Mouse (Mus musculus): Measurements from ENCODE around the gene Vmn1r197.
"Not testable (repeated sequence)": the region's sequence is repeated elsewhere in the genome, so short reads cannot be mapped to it uniquely, and the experiment has no call there.

Vmn1r197 gene

DNA sequence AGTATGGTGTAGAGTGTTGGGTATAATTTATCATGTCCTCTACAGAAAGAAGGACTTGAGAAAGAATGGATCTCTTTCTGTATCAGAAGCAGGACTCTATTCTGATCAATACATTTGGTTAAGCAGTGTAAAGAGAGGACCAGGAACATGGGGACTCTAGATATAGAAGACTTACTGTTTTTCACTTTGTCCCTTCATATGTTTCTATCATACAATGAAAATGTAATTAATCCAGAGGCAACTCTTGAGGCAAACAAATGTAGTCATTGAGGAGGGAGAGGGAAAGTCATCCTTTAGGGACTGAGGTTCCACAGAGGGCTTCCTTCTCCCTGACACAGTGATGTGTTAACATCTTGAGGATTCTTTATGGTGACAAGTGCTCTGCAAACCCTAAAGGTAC is at the start of gene Vmn1r197:
Vmn1r197 (plus strand) TSS at position 301 of the 400 bp plus-strand sequence.
- no peak for DNase-seq

DNA sequence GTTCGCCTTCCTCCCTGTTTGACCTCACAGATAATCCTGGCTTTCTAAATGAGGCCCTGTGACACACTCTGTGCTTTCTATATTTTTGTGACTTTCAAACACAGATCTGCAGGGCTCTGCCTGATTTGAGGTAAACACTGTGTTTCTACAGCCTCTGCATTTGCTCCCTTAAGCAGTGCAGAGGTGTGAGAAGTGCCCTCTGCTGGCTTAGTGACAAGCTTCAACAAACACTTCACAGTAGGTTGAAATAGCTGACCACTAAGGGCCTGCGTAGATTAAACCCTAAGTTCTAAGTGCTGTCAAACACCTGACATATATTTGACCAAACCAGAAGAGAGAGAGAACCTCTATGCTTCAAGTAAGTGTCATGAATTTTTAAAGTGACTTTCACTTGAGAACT is 39.8 kb upstream of the Vmn1r197 start:
- DNase-seq: no peak

DNA sequence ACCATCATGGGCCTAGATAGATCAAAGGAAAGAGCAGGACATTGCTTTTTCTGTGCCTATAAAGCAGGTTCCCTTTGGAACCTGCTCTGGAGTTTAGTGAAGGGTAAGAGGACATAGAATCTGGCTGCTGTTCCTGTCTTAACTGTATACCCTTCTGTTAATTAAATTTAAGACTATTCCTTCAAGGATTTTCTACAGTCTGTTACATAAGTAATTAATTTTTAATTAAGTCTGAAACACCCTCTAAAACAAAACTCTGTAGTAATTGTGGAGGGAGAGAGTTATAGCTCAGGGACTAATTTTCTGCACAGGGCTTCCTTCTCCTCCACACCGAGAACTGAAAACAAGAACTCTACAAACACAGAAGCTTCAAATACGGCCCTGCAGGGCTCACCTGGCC is 34.8 kb upstream of the Vmn1r197 start, which contains the start of gene Vmn1r196:
Vmn1r196 (plus strand) TSS at position 301 of the 400 bp plus-strand sequence.
- DNase-seq: no peak

DNA sequence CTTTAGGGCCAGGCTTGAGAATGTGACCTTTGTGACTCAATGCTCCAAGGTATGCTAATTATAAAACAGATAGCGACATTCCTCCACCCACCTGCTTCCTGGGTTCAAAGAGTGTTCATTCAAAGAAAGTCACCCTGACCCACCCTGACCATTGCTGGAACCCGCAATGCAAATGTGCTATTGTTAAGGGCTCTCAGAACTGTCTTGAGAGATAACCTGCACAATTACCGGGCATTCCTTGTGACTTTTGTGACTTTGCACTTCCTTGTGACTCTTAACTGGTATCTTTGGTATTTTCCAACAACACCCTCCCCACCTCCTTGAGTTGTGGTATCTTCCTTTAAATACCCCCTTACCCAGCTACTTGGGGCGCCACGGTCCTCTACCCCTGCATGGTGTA is 16.3 kb upstream of the Vmn1r197 start:
- DNase-seq: not testable (repeated sequence)

DNA sequence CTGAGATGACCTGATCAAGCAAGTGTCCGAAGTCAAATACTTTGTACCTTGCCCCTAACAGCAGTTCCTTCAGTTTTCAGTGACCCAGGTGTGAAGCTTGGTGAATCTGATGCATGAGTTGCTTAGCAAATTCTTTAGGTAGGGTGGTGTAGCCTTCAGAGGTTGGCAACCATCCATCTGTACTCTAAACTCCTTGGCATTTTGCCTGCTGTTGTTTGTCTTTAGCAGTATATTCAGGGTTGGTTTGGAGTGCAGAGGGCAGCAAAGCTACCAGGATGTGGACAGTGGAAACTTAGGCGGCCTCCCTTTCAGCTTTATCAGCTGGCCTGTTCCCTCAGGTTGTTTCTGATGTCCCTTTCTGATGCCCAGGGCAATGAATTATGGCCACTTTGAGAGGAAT is 9.0 kb upstream of the Vmn1r197 start:
- DNase-seq: no peak

DNA sequence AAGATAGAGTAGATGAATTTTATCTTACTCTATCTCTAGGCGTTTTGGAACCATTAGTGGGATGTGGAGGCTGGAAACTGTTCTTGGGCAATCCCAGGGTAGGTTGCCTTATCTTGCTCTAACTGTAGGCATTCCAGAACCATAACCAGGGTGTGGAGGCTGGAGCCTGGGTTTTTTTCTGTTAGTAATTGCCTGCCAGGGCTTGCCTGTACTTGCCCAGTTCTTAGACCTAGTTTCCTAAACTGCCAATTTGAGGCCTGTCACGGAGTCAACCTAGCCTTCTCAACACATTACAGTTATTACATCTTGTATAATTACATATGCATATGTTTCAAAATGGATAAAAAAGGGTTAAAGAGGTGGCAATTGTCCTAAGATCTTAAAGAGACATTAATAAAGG is 7.0 kb upstream of the Vmn1r197 start:
- DNase-seq: no peak

DNA sequence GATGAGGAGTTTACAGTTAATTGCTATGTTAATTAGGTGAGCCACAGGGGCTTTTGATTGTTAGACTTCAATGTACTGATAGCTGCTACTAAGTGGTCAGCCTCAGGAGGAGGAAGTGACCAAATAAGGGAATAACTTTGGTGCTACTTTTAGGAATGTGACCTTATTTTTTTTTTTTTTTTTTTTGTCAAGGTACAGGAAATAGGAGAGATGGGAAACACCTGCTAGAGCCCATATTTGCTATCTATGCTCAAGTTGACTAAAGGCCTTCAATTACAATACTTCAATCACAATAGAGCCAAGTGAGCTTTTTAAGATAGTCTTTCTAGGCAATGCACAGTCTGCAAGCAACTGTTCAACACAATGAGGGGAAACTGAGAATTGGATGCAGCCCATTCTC is 4.3 kb upstream of the Vmn1r197 start:
- DNase-seq: no peak

DNA sequence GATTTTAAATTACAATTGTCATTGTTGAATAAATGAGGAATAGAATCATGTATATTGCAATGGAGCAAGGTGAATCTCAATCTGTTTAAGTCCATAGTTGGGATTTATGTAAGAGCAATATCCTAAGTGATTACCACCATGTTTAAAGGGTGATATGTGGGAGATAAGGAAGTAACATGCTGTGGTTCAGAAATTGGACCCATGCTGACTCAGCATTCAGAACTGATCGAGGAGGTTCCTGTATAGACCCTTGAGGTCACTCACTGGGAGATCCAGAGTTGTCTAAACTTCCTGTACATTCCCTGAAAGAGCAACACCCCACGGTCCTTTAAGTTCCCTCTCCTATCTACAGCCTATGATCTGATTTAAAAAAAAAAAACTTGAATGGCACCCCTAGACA is 8.9 kb downstream of the Vmn1r197 start:
- no peak for DNase-seq

DNA sequence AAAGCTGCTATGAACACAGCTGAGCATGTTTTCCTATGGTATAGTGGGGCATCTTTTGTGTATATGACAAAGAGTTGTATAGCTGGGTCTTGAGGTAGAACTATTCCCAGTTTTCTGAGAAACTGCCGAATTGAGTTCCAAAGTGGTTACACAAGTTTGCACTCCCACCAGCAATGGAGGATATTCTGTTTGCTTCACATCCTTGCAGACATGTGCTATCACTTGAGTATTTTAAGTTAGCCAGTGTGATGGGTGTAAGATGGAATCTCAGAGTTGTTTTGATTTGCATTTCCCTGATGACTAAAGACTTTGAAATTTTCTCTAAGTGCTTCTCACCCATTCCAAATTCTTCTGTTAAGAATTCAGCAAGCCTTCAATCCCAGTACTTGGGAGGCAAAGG is 11.2 kb downstream of the Vmn1r197 start:
- no peak for DNase-seq

DNA sequence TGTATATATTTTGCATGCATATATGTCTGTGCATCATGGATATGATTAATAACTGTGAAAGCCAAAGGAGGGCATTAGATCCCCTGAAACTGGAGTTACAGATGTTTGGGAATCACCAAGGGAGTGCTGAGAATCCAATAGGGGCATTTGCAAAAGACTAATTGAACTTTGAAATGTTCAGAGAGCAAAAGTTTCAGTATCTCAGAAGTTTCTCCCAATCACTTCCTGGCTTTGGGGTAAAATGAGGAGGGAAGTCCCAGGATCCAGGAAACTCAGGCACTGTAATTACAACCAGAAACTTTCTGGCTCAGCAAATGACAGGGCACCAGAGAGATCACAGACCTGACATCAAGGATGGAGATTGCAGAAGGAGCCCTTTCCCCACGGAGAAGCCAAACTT is 25.7 kb downstream of the Vmn1r197 start, which contains the start of gene Vmn1r198:
Vmn1r198 (plus strand) TSS at position 301 of the 400 bp plus-strand sequence.
- DNase-seq: no peak

DNA sequence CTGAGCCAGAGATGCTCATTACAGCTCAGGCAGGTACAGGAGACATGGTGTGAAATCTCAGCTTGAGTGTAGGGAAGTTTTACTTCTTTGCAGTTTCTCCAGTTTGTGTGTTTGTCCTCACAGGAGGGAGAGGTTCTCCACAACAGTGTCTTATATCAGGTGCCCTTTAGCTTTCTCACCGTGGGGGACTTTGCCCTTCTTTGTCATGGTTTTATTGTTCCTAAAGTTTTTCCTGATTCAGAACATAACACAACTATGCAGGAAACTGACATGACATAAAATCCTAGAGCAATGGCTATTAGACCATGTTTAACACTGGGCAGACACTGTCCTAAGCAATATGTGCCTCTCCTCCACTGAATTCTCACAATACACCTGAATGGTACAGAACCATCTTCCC is 26.4 kb downstream of the Vmn1r197 start:
- no peak for DNase-seq

DNA sequence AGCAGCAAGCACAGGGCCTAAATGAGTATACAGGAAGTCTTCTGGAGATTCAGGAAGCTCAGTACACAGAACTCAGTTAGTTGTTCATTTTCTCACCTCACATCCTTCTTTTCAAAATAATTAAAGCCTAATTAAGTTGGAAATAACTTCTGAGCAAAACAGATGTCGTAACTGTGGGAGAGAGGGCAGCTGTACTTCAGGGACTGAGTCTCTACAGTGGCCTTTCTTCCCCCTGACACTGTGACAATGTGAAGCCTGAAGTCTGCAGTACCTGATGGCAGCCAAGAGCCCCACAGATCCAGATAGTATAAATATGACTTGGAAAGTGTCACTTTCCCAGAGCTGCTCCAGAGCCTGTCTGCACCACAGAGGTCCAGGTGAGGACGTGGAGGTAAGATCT is 55.1 kb downstream of the Vmn1r197 start, which contains the start of gene Vmn1r199:
Vmn1r199 (plus strand) TSS at position 301 of the 400 bp plus-strand sequence.
- no peak for DNase-seq

DNA sequence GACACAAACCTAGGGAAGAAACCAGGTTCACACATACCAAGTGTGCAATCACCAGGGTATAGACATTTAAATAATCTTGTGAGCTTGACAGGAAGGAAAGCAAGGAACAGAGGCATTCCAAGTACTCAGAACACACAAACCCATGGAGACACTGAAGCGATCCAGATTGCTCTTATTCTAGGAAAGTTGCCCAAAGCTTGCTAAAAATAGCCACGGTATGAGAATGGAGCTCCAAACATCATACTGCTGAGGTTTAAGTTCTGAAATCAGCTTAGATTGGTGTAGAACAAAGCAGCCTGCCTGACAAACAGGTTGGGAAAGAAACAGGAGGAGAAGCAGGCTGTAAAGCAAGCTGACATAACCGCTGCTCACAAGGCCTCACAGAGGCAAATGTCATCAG is 56.7 kb downstream of the Vmn1r197 start:
- not testable (repeated sequence) for DNase-seq

Measured in cerebellum, adult 11-12 months (tissue).